Comparison of ENCODE assay signal across 12 mouse cellular contexts in genomic region chr9:40937425-40937824, GRCm38 (mm10). TPM values are rescaled to one million over a fixed set of nuclear protein-coding genes. Genes with fewer than 3 reads are reported as not detected.
A peak's percentile ranks its signal among the peaks of the same experiment; 100 is the strongest.
DNase-seq lines count a peak whose midpoint lies in the region; TF ChIP-seq lines count a peak whose summit lies in the region.
"Had no signal": no experiment of that assay in that cellular context is flagged by ENCODE, and none has a peak within 500 bp of the region (broad histone marks: within the 10 kb centered on the region; RNA-seq: fewer than 3 reads in every experiment).

No protein-coding gene starts in this region.

- H3K9ac ChIP-seq in heart, adult 2 months (ENCODE audit: low read depth, low read length): no peak overlapping the region
- no peak overlapping the region for H3K9ac ChIP-seq in liver, adult 2 months (ENCODE audit: low read depth, low read length)
- H3K9ac ChIP-seq in ES-Bruce4 (ENCODE audit: low read depth, poor library complexity, severe bottlenecking): no peak overlapping the region

- TF ChIP-seq POLR2A in heart, adult 2 months (IDR thresholded peaks at IDR 0.05; ENCODE audit: insufficient read depth, low read depth, low read length): no peak
- no peak for TF ChIP-seq POLR2A in liver, adult 2 months (IDR thresholded peaks at IDR 0.05; ENCODE audit: extremely low read depth, insufficient read depth, low read length)
- no peak for TF ChIP-seq POLR2A in ES-Bruce4 (IDR thresholded peaks at IDR 0.05; ENCODE audit: insufficient read depth, low read length)

- peak; percentile 50 for TF ChIP-seq CTCF in heart, adult 2 months (IDR thresholded peaks at IDR 0.05)
- TF ChIP-seq CTCF in liver, adult 2 months (IDR thresholded peaks at IDR 0.05; ENCODE audit: low read depth, low read length): peak; percentile 60
- peak; percentile 41 for TF ChIP-seq CTCF in ES-Bruce4 (IDR thresholded peaks at IDR 0.05; ENCODE audit: low read depth, low read length)

- intact Hi-C loops in heart, adult 2 months (cut with DNase I): loop anchor here (10.0 kb wide), 1 partner anchor 103 kb away; no protein-coding TSS in a partner anchor

- H3K79me2 ChIP-seq in heart, adult 2 months (replicated peaks; ENCODE audit: control insufficient read depth, insufficient read depth, low read length): no peaks in the 10 kb centered on the region
- H3K79me2 ChIP-seq in liver, adult 2 months (ENCODE audit: control insufficient read depth, insufficient read depth, low read length): no peaks in the 10 kb centered on the region

- H3K4me3 ChIP-seq in heart, adult 2 months: no peak overlapping the region
- H3K4me3 ChIP-seq in liver, adult 2 months (ENCODE audit: insufficient read depth, low read depth, low read length): no peak overlapping the region
- H3K4me3 ChIP-seq in ES-Bruce4 (ENCODE audit: low read depth, low read length): no peak overlapping the region

- H3K9me3 ChIP-seq in ES-Bruce4 (replicated peaks; ENCODE audit: control insufficient read depth, insufficient read depth, low read length, poor library complexity, severe bottlenecking): no peaks in the 10 kb centered on the region

- H3K27me3 ChIP-seq in heart, adult 2 months (ENCODE audit: control insufficient read depth, insufficient read depth, low read length): no peaks in the 10 kb centered on the region
- no peaks in the 10 kb centered on the region for H3K27me3 ChIP-seq in liver, adult 2 months (ENCODE audit: control insufficient read depth, insufficient read depth, low read length)
- no peaks in the 10 kb centered on the region for H3K27me3 ChIP-seq in ES-Bruce4 (ENCODE audit: control insufficient read depth, insufficient read depth, low read length, poor library complexity, severe bottlenecking)

- H3K4me1 ChIP-seq in heart, adult 2 months (ENCODE audit: control insufficient read depth, insufficient read depth, low read length): no peaks in the 10 kb centered on the region
- H3K4me1 ChIP-seq in liver, adult 2 months (ENCODE audit: control insufficient read depth, insufficient read depth, low read length): no peaks in the 10 kb centered on the region
- no peaks in the 10 kb centered on the region for H3K4me1 ChIP-seq in ES-Bruce4 (ENCODE audit: control insufficient read depth, insufficient read depth, low read length)

- H3K27ac ChIP-seq in heart, adult 2 months: no peak overlapping the region
- H3K27ac ChIP-seq in liver, adult 2 months (replicated peaks; ENCODE audit: insufficient read depth, low read depth, low read length): no peak overlapping the region
- H3K27ac ChIP-seq in ES-Bruce4 (ENCODE audit: insufficient read depth, low read length): no peak overlapping the region

- TF ChIP-seq EP300 in heart, adult 2 months (IDR thresholded peaks at IDR 0.05; ENCODE audit: insufficient read depth, low read depth, low read length): no peak
- TF ChIP-seq EP300 in ES-Bruce4 (IDR thresholded peaks at IDR 0.05; ENCODE audit: insufficient read depth, low read depth, low read length): no peak

- H3K36me3 ChIP-seq in heart, adult 2 months (ENCODE audit: control insufficient read depth, insufficient read depth, low read length): no peaks in the 10 kb centered on the region
- no peaks in the 10 kb centered on the region for H3K36me3 ChIP-seq in liver, adult 2 months (ENCODE audit: control insufficient read depth, insufficient read depth, low read length)
- H3K36me3 ChIP-seq in ES-Bruce4 (ENCODE audit: control insufficient read depth, insufficient read depth, low read length, poor library complexity, severe bottlenecking): no peaks in the 10 kb centered on the region

- 61% methylated on average over 7 of the region's 7 CpGs for WGBS in heart, adult 2 months
- WGBS in liver, adult 2 months: 66% methylated on average over 7 of the region's 7 CpGs

- DNase-seq in heart, adult 2 months: no peak
- no peak for DNase-seq in heart, adult 8-10 months (ENCODE audit: low spot score)
- no peak for DNase-seq in liver, adult 2 months (ENCODE audit: extremely low read depth, low read depth, low spot score)
- no peak for DNase-seq in liver
- peak; percentile 43 for DNase-seq in embryo, embryonic 10.5 days (ENCODE audit: low spot score)
- no peak for DNase-seq in gastrocnemius, adult 8-10 months (ENCODE audit: low spot score in 2 of 2)
- no peak for DNase-seq in thymus, postnatal 25 days
- DNase-seq: lung, postnatal 36 days; right cerebral cortex, postnatal 4 days; thymus, postnatal 14 days had no signal

RNA-seq across cellular contexts. Expression of gene Jhy, which starts 26.5 kb away (rescaled TPM):
- total RNA-seq in heart, adult 2 months (2021): not detected
- polyA plus RNA-seq in heart, adult 2 months (2012; rRNA removed): 0.10 TPM in 1 of 2 replicates, not detected in the other
- not detected for total RNA-seq in heart, adult 8-10 months (2022)
- total RNA-seq in liver, adult 2 months (2014; rRNA removed): not detected in 2 replicates
- not detected in 2 replicates for polyA plus RNA-seq in liver, adult 2 months (2012; rRNA removed)
- polyA plus RNA-seq in ES-Bruce4 (2011; ENCODE audit: insufficient read depth, insufficient read length, low read depth, missing spikeins): 0.37 TPM in 1 of 2 replicates, not detected in the other
- not detected for total RNA-seq in gastrocnemius, adult 8-10 months (2022)
- total RNA-seq: hematopoietic stem cell, adult 5-6 weeks had no signal
